Mouse (Mus musculus) hindbrain, embryonic 15.5 days (tissue): ENCODE measurements around the gene Shbg. TPM values are rescaled to one million over a fixed set of nuclear protein-coding genes. Genes with fewer than 3 reads are reported as not detected.

Experiments
- ATAC-seq: fragments of 200-750 bp; cut with Nextera tagmentation; 2 replicates; pipeline ENCODE4 v1.8.0; 2017; ENCODE audit warnings: low read depth, moderate number of reproducible peaks, moderate TSS enrichment; ENCODE audit not compliant: low FRiP score
- H3K27ac ChIP-seq: fragments of 300-500 bp; sonication (generic); replicated peaks from 2 replicates; pipeline ENCODE4 v1.5.1; 2015; ENCODE audit warnings: mild to moderate bottlenecking, inconsistent platforms
- H3K27me3 ChIP-seq: fragments of 300-500 bp; sonication (generic); 2 replicates; pipeline ENCODE4 v1.6.1; 2015; ENCODE audit warnings: control low read depth, inconsistent platforms
- H3K36me3 ChIP-seq: fragments of 300-500 bp; sonication (generic); 2 replicates; pipeline ENCODE4 v1.6.1; 2015; ENCODE audit warnings: control low read depth, inconsistent platforms
- H3K4me1 ChIP-seq: fragments of 300-500 bp; sonication (generic); replicated peaks from 2 replicates; pipeline ENCODE4 v1.6.1; 2015; ENCODE audit warnings: control low read depth, inconsistent platforms
- H3K4me2 ChIP-seq: fragments of 300-500 bp; sonication (generic); 2 replicates; pipeline ENCODE4 v1.6.1; 2015; ENCODE audit warnings: moderate library complexity, mild to moderate bottlenecking, inconsistent platforms
- H3K4me3 ChIP-seq: fragments of 300-500 bp; sonication (generic); 2 replicates; pipeline ENCODE4 v1.5.1; 2015; ENCODE audit warnings: mild to moderate bottlenecking, inconsistent platforms
- H3K9ac ChIP-seq: fragments of 300-500 bp; sonication (generic); 2 replicates; pipeline ENCODE4 v1.6.1; 2015; ENCODE audit warnings: inconsistent platforms
- H3K9me3 ChIP-seq: fragments of 300-500 bp; sonication (generic); 2 replicates; pipeline ENCODE4 v1.6.1; 2016; ENCODE audit warnings: control low read depth, inconsistent platforms
- WGBS: fragments of 180-500 bp; shearing (Covaris S2); methylation state at CpG from one replicate; pipeline ENCODE4 v1.1.7; 2015; 5-methylcytosine and 5-hydroxymethylcytosine counted together
- polyA plus RNA-seq: library from polyadenylated mRNA; unstranded; fragments of >200 nt; fragmentation: Nextera tagmentation; extraction: Ambion mirVana; gene quantifications from 2 replicates; pipeline ENCODE4 v1.2.1, GENCODE M21; 2015

Gene Shbg
- polyA plus RNA-seq, 1 experiment from 2014 or later = not detected

GRCm38 (mm10) chr11:69590622-69591021, 27.1 kb downstream of the Shbg start:
- Histone ChIP-seq H3K9me3 (no peaks in the 10 kb centered on the region), H3K9ac (no peak overlapping the region), H3K27me3 (no peaks in the 10 kb centered on the region), H3K36me3 (peaks cover 35% of the 10 kb centered on the region), H3K4me1 (no peaks in the 10 kb centered on the region; the same call in 1 of the 2 replicates), H3K4me2 (no peak overlapping the region), H3K4me3 (no peak overlapping the region), H3K27ac (no peak overlapping the region)
- no peak for ATAC-seq
- 94% methylated on average over 8 of the region's 8 CpGs for WGBS

- no peak for ATAC-seq
- peaks cover 35% of the 10 kb centered on the region for H3K36me3 ChIP-seq
These were observed 28.4 kb downstream of the Shbg start for GRCm38 (mm10) chr11:69589207-69589834.

GRCm38 (mm10) chr11:69585718-69586325, 31.9 kb downstream of the Shbg start:
- H3K4me3 ChIP-seq = no peak overlapping the region
- no peak overlapping the region for H3K27ac ChIP-seq
- peaks cover 12% of the 10 kb centered on the region for H3K4me1 ChIP-seq
- peaks cover 35% of the 10 kb centered on the region for H3K36me3 ChIP-seq
- no peak for ATAC-seq
- 82% methylated on average over 7 of the region's 7 CpGs for WGBS
- H3K9me3 ChIP-seq = no peaks in the 10 kb centered on the region
- H3K4me2 ChIP-seq = no peak overlapping the region
- H3K27me3 ChIP-seq = no peaks in the 10 kb centered on the region
- H3K9ac ChIP-seq = no peak overlapping the region

More at GRCm38 (mm10) chr11:69589207-69589834, 28.4 kb downstream of the Shbg start:
- Histone ChIP-seq H3K9me3 (no peaks in the 10 kb centered on the region), H3K9ac (no peak overlapping the region), H3K4me3 (no peak overlapping the region), H3K4me1 (no peaks in the 10 kb centered on the region; the same call in 1 of the 2 replicates), H3K4me2 (no peak overlapping the region), H3K27ac (no peak overlapping the region), H3K27me3 (no peaks in the 10 kb centered on the region)
- 94% methylated on average over 22 of the region's 22 CpGs for WGBS

DNA sequence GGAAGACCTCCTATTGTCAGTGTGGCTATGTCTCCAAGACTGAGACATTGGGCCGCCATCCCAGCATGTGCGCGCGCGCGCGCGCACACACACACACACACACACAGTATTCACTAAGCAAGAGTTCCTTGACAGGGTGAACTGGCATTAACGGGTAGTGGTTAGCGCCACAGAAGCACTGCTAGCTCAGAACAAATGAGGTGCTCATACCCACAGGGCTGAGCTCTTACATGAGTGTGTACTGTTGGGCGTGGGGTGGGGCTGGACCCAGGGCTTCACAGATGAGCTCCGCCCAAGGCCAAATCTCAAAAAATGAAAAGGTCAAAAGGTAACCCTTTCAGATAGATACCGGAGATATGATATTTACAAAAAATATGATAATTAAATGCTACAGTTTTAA, 32.8 kb downstream of the Shbg start:
- Histone ChIP-seq H3K27me3 (no peaks in the 10 kb centered on the region), H3K4me3 (no peak overlapping the region), H3K4me2 (no peak overlapping the region), H3K27ac (no peak overlapping the region), H3K9ac (no peak overlapping the region), H3K36me3 (peaks cover 28% of the 10 kb centered on the region), H3K4me1 (peaks cover 12% of the 10 kb centered on the region), H3K9me3 (no peaks in the 10 kb centered on the region)
- ATAC-seq = no peak
- 95% methylated on average over 13 of the region's 13 CpGs for WGBS

GRCm38 (mm10) chr11:69584008-69584407, 33.7 kb downstream of the Shbg start:
- Histone ChIP-seq H3K27me3 (no peaks in the 10 kb centered on the region), H3K27ac (no peak overlapping the region), H3K9ac (no peak overlapping the region), H3K4me3 (no peak overlapping the region), H3K4me2 (no peak overlapping the region), H3K4me1 (peaks cover 18% of the 10 kb centered on the region), H3K36me3 (peaks cover 19% of the 10 kb centered on the region), H3K9me3 (no peaks in the 10 kb centered on the region)
- WGBS = 84% methylated on average over 7 of the region's 7 CpGs
- no peak for ATAC-seq

DNA sequence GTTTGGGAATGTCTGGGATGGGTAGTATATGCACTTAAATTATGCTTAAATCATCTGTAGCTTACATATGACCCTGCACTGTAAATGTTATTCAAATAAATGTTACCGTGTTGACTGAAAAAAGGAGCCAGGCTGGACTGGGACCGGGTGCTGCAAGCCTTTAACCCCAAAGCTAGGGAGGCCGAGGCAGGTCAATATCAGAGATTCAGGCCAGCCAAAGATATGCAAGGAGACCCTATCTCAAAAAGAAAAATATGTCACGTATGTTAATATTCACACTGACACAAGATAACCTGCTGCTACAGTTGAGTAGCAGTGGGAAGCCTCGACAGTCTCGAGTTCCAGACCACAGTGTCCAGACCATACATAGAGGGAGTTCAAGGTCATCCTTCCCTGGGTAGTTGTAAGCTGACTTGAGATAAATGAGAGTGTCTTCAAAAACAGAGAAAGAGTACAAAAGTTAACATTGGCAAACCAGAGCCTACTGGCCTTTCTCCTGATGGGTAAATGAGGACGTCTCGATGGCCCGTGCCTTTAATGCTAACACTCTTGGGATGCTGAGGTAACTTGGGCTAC, 35.4 kb downstream of the Shbg start:
- Histone ChIP-seq H3K9ac (peak overlapping the region; percentile 64; the same call in 1 of the 2 replicates), H3K4me3 (peak overlapping the region; percentile 63), H3K27me3 (no peaks in the 10 kb centered on the region), H3K27ac (peak overlapping the region; percentile 94; the same call in 1 of the 2 replicates), H3K4me2 (peak overlapping the region; percentile 85), H3K4me1 (peaks cover 32% of the 10 kb centered on the region), H3K9me3 (no peaks in the 10 kb centered on the region), H3K36me3 (peaks cover 2% of the 10 kb centered on the region; the same call in 1 of the 2 replicates)
- WGBS = 53% methylated on average over 9 of the region's 9 CpGs
- no peak for ATAC-seq

DNA sequence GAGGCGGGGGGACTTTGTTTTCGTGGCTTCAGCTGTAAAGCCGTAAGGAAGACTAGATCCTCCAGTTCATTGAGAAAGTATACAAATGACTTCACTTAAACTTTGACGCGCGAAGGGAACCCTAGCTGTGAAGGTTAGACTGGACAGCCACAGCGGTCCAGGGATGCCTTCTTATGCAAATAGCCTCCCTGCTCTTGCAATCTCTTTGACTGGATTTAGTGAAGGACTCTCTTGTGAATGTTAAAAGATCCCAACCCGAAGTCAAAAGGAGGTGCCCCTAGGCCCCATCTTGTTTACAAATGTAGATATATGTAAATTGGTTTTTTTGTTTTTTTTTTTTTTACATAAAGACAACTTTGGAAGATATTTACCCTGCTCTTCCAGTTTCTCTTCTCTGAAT, 35.9 kb downstream of the Shbg start:
- peak overlapping the region; percentile 64 for H3K9ac ChIP-seq
- H3K4me1 ChIP-seq = peaks cover 37% of the 10 kb centered on the region
- peak overlapping the region; percentile 85 for H3K4me2 ChIP-seq
- H3K27ac ChIP-seq = peak overlapping the region; percentile 94
- no peaks in the 10 kb centered on the region for H3K9me3 ChIP-seq
- H3K4me3 ChIP-seq = peak overlapping the region; percentile 63
- under 1% methylated on average over 8 of the region's 8 CpGs for WGBS
- no peak for ATAC-seq
- H3K27me3 ChIP-seq = no peaks in the 10 kb centered on the region
- no peaks in the 10 kb centered on the region for H3K36me3 ChIP-seq

DNA sequence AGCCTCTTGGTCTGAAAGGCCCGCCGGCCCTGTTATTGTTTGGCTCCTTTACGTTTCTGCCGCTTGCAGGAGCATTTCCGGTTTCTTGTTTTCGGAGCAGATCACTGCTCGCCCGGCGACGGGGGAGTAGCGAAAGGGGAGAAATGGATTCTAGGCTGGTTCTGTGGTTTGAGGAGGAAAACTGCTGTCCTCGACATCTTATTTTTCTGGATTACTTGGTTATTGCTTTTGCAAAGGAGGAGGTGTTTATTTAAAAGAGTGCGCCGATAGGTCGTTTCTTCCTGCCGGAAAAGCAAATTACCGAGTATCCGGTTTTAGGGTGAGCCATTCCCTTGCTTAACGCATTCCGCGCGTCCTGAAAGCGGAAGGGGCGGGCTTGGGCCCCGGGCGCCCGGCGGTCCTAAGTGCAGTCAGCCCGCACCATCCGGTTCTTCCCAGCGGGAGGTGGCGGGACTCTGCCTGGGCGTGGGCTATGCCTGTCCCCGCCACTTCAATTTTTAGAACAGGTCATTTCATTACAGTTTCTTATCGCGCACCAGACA, 36.5 kb downstream of the Shbg start:
- ATAC-seq = peak; percentile 80
- Histone ChIP-seq H3K4me1 (peaks cover 39% of the 10 kb centered on the region), H3K27ac (peak overlapping the region; percentile 94), H3K36me3 (0 out of 2 replicates have a peak, but pooled peaks cover under 1% of the 10 kb centered on the region), H3K4me3 (peak overlapping the region; percentile 63), H3K9ac (peak overlapping the region; percentile 64), H3K4me2 (peak overlapping the region; percentile 85), H3K9me3 (no peaks in the 10 kb centered on the region), H3K27me3 (no peaks in the 10 kb centered on the region)
- WGBS = under 1% methylated on average over 36 of the region's 36 CpGs

GRCm38 (mm10) chr11:69580572-69581146, 37.0 kb downstream of the Shbg start:
- peak overlapping the region; percentile 94 for H3K27ac ChIP-seq
- ATAC-seq = peak; percentile 32; the same call in 1 of the 2 replicates
- peak overlapping the region; percentile 85 for H3K4me2 ChIP-seq
- under 1% methylated on average over 25 of the region's 25 CpGs for WGBS
- no peaks in the 10 kb centered on the region for H3K9me3 ChIP-seq
- peak overlapping the region; percentile 64 for H3K9ac ChIP-seq
- peak overlapping the region; percentile 63 for H3K4me3 ChIP-seq
- 0 out of 2 replicates have a peak, but pooled peaks cover 2% of the 10 kb centered on the region for H3K36me3 ChIP-seq
- H3K27me3 ChIP-seq = no peaks in the 10 kb centered on the region
- H3K4me1 ChIP-seq = peaks cover 43% of the 10 kb centered on the region

GRCm38 (mm10) chr11:69580091-69580514, 37.6 kb downstream of the Shbg start, which contains the start of the genes Wrap53 and Trp53:
Gene Wrap53, minus strand, starts transcription at chr11:69580255.
Gene Trp53, plus strand, starts transcription at chr11:69580359.
- 0% methylated on average over 13 of the region's 13 CpGs for WGBS
- peak within 1 kb of the TSS; percentile 63 for H3K4me3 ChIP-seq
- peak; percentile 73 for ATAC-seq
- no peaks in the 10 kb centered on the region for H3K27me3 ChIP-seq
- 0 out of 2 replicates have a peak, but pooled peaks cover 2% of the 10 kb centered on the region for H3K36me3 ChIP-seq
- H3K4me2 ChIP-seq = peak within 1 kb of the TSS; percentile 85
- H3K27ac ChIP-seq = peak within 1 kb of the TSS; percentile 94
- H3K9ac ChIP-seq = peak within 1 kb of the TSS; percentile 75
- no peaks in the 10 kb centered on the region for H3K9me3 ChIP-seq
- H3K4me1 ChIP-seq = peaks cover 44% of the 10 kb centered on the region

DNA sequence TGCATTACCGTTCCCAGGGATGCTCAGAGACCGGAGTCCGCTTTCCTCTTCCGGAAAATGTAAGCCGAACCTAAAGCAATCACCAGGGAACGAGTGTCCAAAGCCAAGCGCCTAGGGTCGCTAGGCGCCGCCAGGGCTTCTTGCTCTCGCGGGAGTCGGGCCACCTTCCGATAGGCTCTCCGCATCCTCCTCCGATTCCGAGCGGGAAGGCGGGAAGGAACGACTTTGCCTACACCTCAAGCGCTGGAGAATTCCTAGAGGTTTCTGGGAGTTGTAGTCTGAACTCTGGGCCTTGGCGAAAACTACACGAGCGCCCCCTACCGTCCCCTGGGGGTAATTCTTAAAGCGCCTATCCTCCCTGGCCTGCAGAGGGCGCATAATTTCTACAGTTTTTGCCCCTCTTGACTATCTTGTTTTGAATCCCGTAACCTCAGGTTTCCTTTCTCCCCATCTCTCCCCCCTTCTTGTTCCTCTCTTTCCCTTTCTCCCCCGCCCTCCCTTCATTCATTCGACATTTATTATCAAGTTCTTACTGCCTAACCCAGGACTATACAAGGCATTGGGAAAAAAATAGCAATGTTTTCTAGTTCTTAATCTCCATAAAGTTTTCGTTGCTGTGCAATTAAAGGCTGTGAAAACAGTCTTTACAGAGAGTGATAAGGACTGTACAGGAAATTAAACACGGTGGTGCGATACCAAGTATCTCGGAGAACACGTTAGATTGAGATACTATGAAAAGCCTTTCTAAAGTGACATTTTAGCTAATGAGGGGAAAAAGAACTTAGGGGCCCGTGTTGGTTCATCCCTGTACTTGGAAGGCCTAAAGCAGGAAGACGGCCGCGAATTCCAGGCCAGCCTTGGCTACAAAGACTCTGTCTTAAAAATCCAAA, 38.3 kb downstream of the Shbg start:
- H3K9ac ChIP-seq = peak overlapping the region; percentile 75
- ATAC-seq = peak; percentile 89
- peak overlapping the region; percentile 63 for H3K4me3 ChIP-seq
- H3K36me3 ChIP-seq = 0 out of 2 replicates have a peak, but pooled peaks cover 5% of the 10 kb centered on the region
- H3K4me1 ChIP-seq = peaks cover 48% of the 10 kb centered on the region
- H3K4me2 ChIP-seq = peak overlapping the region; percentile 85
- no peaks in the 10 kb centered on the region for H3K27me3 ChIP-seq
- 1% methylated on average over 39 of the region's 39 CpGs for WGBS
- H3K9me3 ChIP-seq = no peaks in the 10 kb centered on the region
- H3K27ac ChIP-seq = peak overlapping the region; percentile 94
